In genomic region chr4:155653086-155653450, GRCm38 (mm10) we compare ENCODE assay signal across 7 mouse cellular contexts. TPM values are rescaled to one million over a fixed set of nuclear protein-coding genes. Genes with fewer than 3 reads are reported as not detected.
DNase-seq lines count a peak whose midpoint lies in the region; ATAC-seq lines count a peak whose summit lies in the region.

Gene Mmp23 (minus strand): TSS chr4:155653384.

- ATAC-seq in hindbrain, embryonic 15.5 days (ENCODE audit: low FRiP score, low read depth) = 0 out of 2 replicates have a peak, but pooled peaks have one; percentile 16
- ATAC-seq in liver, embryonic 16.5 days (ENCODE audit: low read depth) = no peak
- peak; percentile 44 for ATAC-seq in neural tube, embryonic 12.5 days (ENCODE audit: low FRiP score, low read depth)
- no peak for ATAC-seq in inflammation-experienced regulatory T-cells, adult 6 months

- H3K27ac ChIP-seq in hindbrain, embryonic 15.5 days (replicated peaks) = no peak within 1 kb of the TSS
- H3K27ac ChIP-seq in liver, embryonic 16.5 days (ENCODE audit: low read length) = no peak within 1 kb of the TSS
- no peak within 1 kb of the TSS for H3K27ac ChIP-seq in neural tube, embryonic 12.5 days

- intact Hi-C loops in gastrocnemius, postnatal 14 days (cut with DNase I; ENCODE audit: low total_unique reads) = no loop called here

- H3K36me3 ChIP-seq in hindbrain, embryonic 15.5 days = peaks cover 55% of the 10 kb centered on the region
- peaks cover 22% of the 10 kb centered on the region for H3K36me3 ChIP-seq in liver, embryonic 16.5 days (ENCODE audit: control insufficient read depth, insufficient read depth)
- peaks cover 50% of the 10 kb centered on the region for H3K36me3 ChIP-seq in neural tube, embryonic 12.5 days

- peak within 1 kb of the TSS; percentile 32 for H3K9ac ChIP-seq in hindbrain, embryonic 15.5 days
- no peak within 1 kb of the TSS; the same call in 1 of the 2 replicates for H3K9ac ChIP-seq in liver, embryonic 16.5 days (ENCODE audit: low read depth, low read length)
- H3K9ac ChIP-seq in neural tube, embryonic 12.5 days = peak within 1 kb of the TSS; percentile 55

- peak within 1 kb of the TSS; percentile 34 for H3K4me3 ChIP-seq in hindbrain, embryonic 15.5 days
- peak within 1 kb of the TSS; percentile 51 for H3K4me3 ChIP-seq in liver, embryonic 16.5 days (ENCODE audit: low read depth, low read length)
- H3K4me3 ChIP-seq in neural tube, embryonic 12.5 days = peak within 1 kb of the TSS; percentile 38

- peak within 1 kb of the TSS; percentile 71 for H3K4me2 ChIP-seq in hindbrain, embryonic 15.5 days
- peak within 1 kb of the TSS; percentile 59 for H3K4me2 ChIP-seq in liver, embryonic 16.5 days (ENCODE audit: low read depth, low read length)
- peak within 1 kb of the TSS; percentile 73 for H3K4me2 ChIP-seq in neural tube, embryonic 12.5 days (replicated peaks)

- DNase-seq in MN1 (ENCODE audit: low spot score) = peak; percentile 49
- peak; percentile 34 to 49 for DNase-seq in adrenal gland, postnatal 36 days
- DNase-seq in gastrocnemius, postnatal 14 days = peak; percentile 71

- H3K4me1 ChIP-seq in hindbrain, embryonic 15.5 days (replicated peaks) = peaks cover 32% of the 10 kb centered on the region
- peaks cover 22% of the 10 kb centered on the region for H3K4me1 ChIP-seq in liver, embryonic 16.5 days (ENCODE audit: control insufficient read depth, low read depth, low read length)
- peaks cover 28% of the 10 kb centered on the region for H3K4me1 ChIP-seq in neural tube, embryonic 12.5 days

- H3K27me3 ChIP-seq in hindbrain, embryonic 15.5 days = peaks cover 64% of the 10 kb centered on the region
- H3K27me3 ChIP-seq in liver, embryonic 16.5 days (ENCODE audit: control insufficient read depth, insufficient read depth, low read depth, low read length) = peaks cover 45% of the 10 kb centered on the region
- peaks cover 64% of the 10 kb centered on the region for H3K27me3 ChIP-seq in neural tube, embryonic 12.5 days (replicated peaks)

- no peaks in the 10 kb centered on the region for H3K9me3 ChIP-seq in hindbrain, embryonic 15.5 days
- H3K9me3 ChIP-seq in liver, embryonic 16.5 days (replicated peaks; ENCODE audit: control insufficient read depth, low read length) = no peaks in the 10 kb centered on the region
- H3K9me3 ChIP-seq in neural tube, embryonic 12.5 days = no peaks in the 10 kb centered on the region

- under 1% methylated on average over 33 of the region's 33 CpGs for WGBS in hindbrain, embryonic 15.5 days
- WGBS in liver, embryonic 16.5 days (ENCODE audit: insufficient replicate concordance) = 1% methylated on average over 33 of the region's 33 CpGs
- under 1% methylated on average over 33 of the region's 33 CpGs for WGBS in neural tube, embryonic 12.5 days

RNA-seq across cellular contexts. Expression of gene Mmp23, which starts in this region (rescaled TPM):
- total RNA-seq in adrenal gland, postnatal 36 days (2021) = 1 to 10 TPM; 5.5 to 8.9 TPM
- total RNA-seq in gastrocnemius, postnatal 14 days (2021) = 10 to 100 TPM in 1 of 2 experiments, 1 to 10 TPM in 1; 8.0 to 11.4 TPM
- 4.7 and 6.5 TPM in 2 replicates for polyA plus RNA-seq in hindbrain, embryonic 15.5 days (2015; fragmentation: Nextera tagmentation; extraction: Ambion mirVana)
- polyA plus RNA-seq in liver, embryonic 16.5 days (2015; fragmentation: Nextera tagmentation; extraction: Ambion mirVana) = 4.1 and 4.9 TPM in 2 replicates
- polyA plus RNA-seq in neural tube, embryonic 12.5 days (2016; fragmentation: Nextera tagmentation; extraction: Ambion mirVana) = 3.9 and 4.3 TPM in 2 replicates
- polyA plus RNA-seq in inflammation-experienced regulatory T-cells, adult 6 months (2017; shearing (Covaris generic)) = not detected

Comparison
In these comparisons a context has a peak if more than half of its experiments do, and no peak if none do; other contexts are left out.
1. ATAC-seq: peak in hindbrain, embryonic 15.5 days (single experiment) and neural tube, embryonic 12.5 days (single experiment); none in liver, embryonic 16.5 days (single experiment) and inflammation-experienced regulatory T-cells, adult 6 months (single experiment).
2. Peak in every context shown above with its lines, with median percentiles within 50 percentile points of each other: DNase-seq, H3K4me2 ChIP-seq and H3K4me3 ChIP-seq.